17 mouse cellular contexts compared by ENCODE assay signal in the genomic region with DNA sequence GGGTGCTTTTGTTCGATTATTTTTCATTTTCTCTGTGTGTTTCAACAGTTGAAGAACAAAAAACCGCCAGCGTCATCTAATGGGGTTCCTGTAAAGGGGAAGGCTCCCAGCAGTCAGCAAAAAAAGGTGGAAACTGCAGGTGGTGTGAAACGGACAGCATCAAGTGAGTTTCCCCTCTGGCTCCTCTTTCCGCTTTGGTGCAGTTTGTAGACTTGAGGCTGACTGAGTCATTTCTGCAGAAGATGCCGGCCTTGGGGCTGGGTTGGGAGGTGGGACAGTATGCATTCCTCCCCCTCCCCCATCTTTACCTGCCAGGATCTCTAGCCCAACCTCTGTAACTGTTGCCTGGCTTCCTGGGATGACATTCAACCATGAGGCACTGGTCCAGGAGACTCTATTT.
A peak's percentile ranks its signal among the peaks of the same experiment; 100 is the strongest.
DNase-seq lines count a peak whose midpoint lies in the region; ATAC-seq and TF ChIP-seq lines count a peak whose summit lies in the region.
"Had no signal": no experiment of that assay in that cellular context is flagged by ENCODE, and none has a peak within 500 bp of the region (broad histone marks: within the 10 kb centered on the region; RNA-seq: fewer than 3 reads in every experiment).

No protein-coding gene starts in this region.

- no peak for TF ChIP-seq CTCF in E14TG2a.4 (conservative IDR thresholded peaks at IDR 0.05; ENCODE audit: low read length)

- H3K9ac ChIP-seq in midbrain, embryonic 11.5 days (ENCODE audit: low read length) = no peak overlapping the region
- H3K9ac ChIP-seq in midbrain, embryonic 16.5 days (ENCODE audit: low read depth, low read length) = no peak overlapping the region
- H3K9ac ChIP-seq: embryonic facial prominence, embryonic 12.5 days; forebrain, embryonic 13.5 days; forebrain, embryonic 15.5 days; forebrain, postnatal 0 days had no signal

- DNase-seq in midbrain, embryonic 11.5 days (ENCODE audit: low spot score, missing footprints) = peak; percentile 75
- no peak for DNase-seq in ovary, adult 18-20 months (ENCODE audit: low spot score)
- DNase-seq in layer of hippocampus, postnatal 14 days (ENCODE audit: low spot score in 2 of 2) = no peak
- DNase-seq: adrenal gland, adult 8-10 months; adrenal gland, postnatal 14 days; adrenal gland, postnatal 36 days; cerebellum, adult 11-12 months; cerebellum, adult 2 months; cerebellum, adult 9-10 months; forebrain, postnatal 0 days had no signal

- no peak overlapping the region for H3K4me3 ChIP-seq in midbrain, embryonic 11.5 days (ENCODE audit: low read depth, low read length)
- no peak overlapping the region for H3K4me3 ChIP-seq in midbrain, embryonic 16.5 days (ENCODE audit: low read depth, low read length)
- H3K4me3 ChIP-seq in E14TG2a.4 (replicated peaks; ENCODE audit: low read length) = peak overlapping the region; percentile 21; the same call in 1 of the 2 replicates
- H3K4me3 ChIP-seq: embryonic facial prominence, embryonic 10.5 days; embryonic facial prominence, embryonic 12.5 days; forebrain, embryonic 13.5 days; forebrain, embryonic 15.5 days had no signal

- 85% methylated on average over 6 of the region's 6 CpGs for WGBS in midbrain, embryonic 11.5 days
- WGBS in midbrain, embryonic 16.5 days = 67% methylated on average over 6 of the region's 6 CpGs

- H3K9me3 ChIP-seq in midbrain, embryonic 11.5 days (ENCODE audit: control insufficient read depth, low read length) = no peaks in the 10 kb centered on the region
- no peaks in the 10 kb centered on the region for H3K9me3 ChIP-seq in midbrain, embryonic 16.5 days (replicated peaks; ENCODE audit: control insufficient read depth, low read length, poor library complexity, severe bottlenecking)
- no peaks in the 10 kb centered on the region for H3K9me3 ChIP-seq in E14TG2a.4 (ENCODE audit: low read length)
- H3K9me3 ChIP-seq: embryonic facial prominence, embryonic 10.5 days; embryonic facial prominence, embryonic 12.5 days; forebrain, embryonic 13.5 days; forebrain, embryonic 15.5 days had no signal

- no peak for ATAC-seq in midbrain, embryonic 11.5 days (ENCODE audit: low FRiP score)
- no peak for ATAC-seq in midbrain, embryonic 16.5 days
- ATAC-seq: activated CD4-positive, CD25-positive, alpha-beta regulatory T cell, adult 4 months; forebrain, embryonic 13.5 days; forebrain, embryonic 15.5 days; forebrain, postnatal 0 days had no signal

- H3K4me1 ChIP-seq in midbrain, embryonic 11.5 days (ENCODE audit: control insufficient read depth, insufficient read depth, low read length) = no peaks in the 10 kb centered on the region
- H3K4me1 ChIP-seq in midbrain, embryonic 16.5 days (ENCODE audit: control insufficient read depth, insufficient read depth, low read length) = no peaks in the 10 kb centered on the region
- peaks cover 49% of the 10 kb centered on the region for H3K4me1 ChIP-seq in E14TG2a.4 (replicated peaks; ENCODE audit: low read depth, low read length)
- H3K4me1 ChIP-seq: embryonic facial prominence, embryonic 10.5 days; embryonic facial prominence, embryonic 12.5 days; forebrain, embryonic 13.5 days had no signal

- H3K27ac ChIP-seq in midbrain, embryonic 11.5 days (ENCODE audit: low read depth, low read length) = no peak overlapping the region
- H3K27ac ChIP-seq in midbrain, embryonic 16.5 days (ENCODE audit: low read length) = no peak overlapping the region
- H3K27ac ChIP-seq: embryonic facial prominence, embryonic 10.5 days; embryonic facial prominence, embryonic 12.5 days; forebrain, embryonic 13.5 days; forebrain, embryonic 15.5 days had no signal

- H3K4me2 ChIP-seq in midbrain, embryonic 11.5 days = no peak overlapping the region
- H3K4me2 ChIP-seq in midbrain, embryonic 16.5 days (ENCODE audit: low read length) = no peak overlapping the region
- H3K4me2 ChIP-seq: embryonic facial prominence, embryonic 12.5 days; forebrain, embryonic 13.5 days; forebrain, embryonic 15.5 days had no signal

- H3K36me3 ChIP-seq in midbrain, embryonic 11.5 days (ENCODE audit: control insufficient read depth, insufficient read depth, low read length) = peaks cover 6% of the 10 kb centered on the region; the same call in 1 of the 2 replicates
- peaks cover 28% of the 10 kb centered on the region for H3K36me3 ChIP-seq in midbrain, embryonic 16.5 days (ENCODE audit: control insufficient read depth, insufficient read depth, low read length)
- no peaks in the 10 kb centered on the region for H3K36me3 ChIP-seq in E14TG2a.4 (ENCODE audit: insufficient read depth, low read length)

- H3K27me3 ChIP-seq in midbrain, embryonic 11.5 days (ENCODE audit: control insufficient read depth, insufficient read depth, low read length) = no peaks in the 10 kb centered on the region
- no peaks in the 10 kb centered on the region for H3K27me3 ChIP-seq in midbrain, embryonic 16.5 days (ENCODE audit: control insufficient read depth, insufficient read depth, low read depth, low read length)
- no peaks in the 10 kb centered on the region for H3K27me3 ChIP-seq in E14TG2a.4 (ENCODE audit: insufficient read depth, low read length)
- H3K27me3 ChIP-seq: embryonic facial prominence, embryonic 12.5 days; forebrain, embryonic 13.5 days; forebrain, embryonic 15.5 days had no signal
